Mouse (Mus musculus): ENCODE results near the gene Taf6. TPM values are rescaled to one million over a fixed set of nuclear protein-coding genes. Genes with fewer than 3 reads are reported as not detected.

Taf6 gene
- total and polyA plus RNA-seq, 3 experiments: 60.2 to 61.5 (median 60.9) TPM

DNA sequence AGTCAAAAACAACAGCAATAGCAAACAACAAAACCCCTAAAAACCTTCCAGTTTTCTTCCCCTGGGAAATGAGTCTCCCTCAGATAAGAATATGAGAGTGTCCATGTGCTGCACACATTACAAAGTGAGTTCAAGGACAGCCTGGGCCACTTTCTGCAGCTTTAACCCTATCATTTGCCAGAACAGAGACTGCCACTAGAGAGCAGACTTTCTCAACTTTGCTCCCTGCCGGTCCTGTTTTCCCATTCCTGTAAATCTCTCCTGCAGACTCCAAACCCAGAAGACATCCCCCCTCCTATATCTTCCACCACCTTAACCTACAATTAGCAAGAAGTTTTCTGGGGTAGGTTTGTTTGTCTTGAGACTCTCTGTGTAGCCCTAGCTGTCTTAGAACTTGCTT lies 12.3 kb upstream of the Taf6 start:
- no peak overlapping the region for H3K27ac ChIP-seq (ENCODE audit: insufficient read depth, low read depth)
- H3K4me3 ChIP-seq (replicated peaks in 1 of 3; ENCODE audit: low read depth in 2 of 3, low read length in 2 of 3, poor library complexity in 1 of 3): no peak overlapping the region
- dilution Hi-C loops (cut with MboI; ENCODE audit: extremely low pct_ligation_motif_present, extremely low pct_unique_long_range_greater_than_20kb, low sequenced_read_pairs): no loop called here
- H3K4me1 ChIP-seq (ENCODE audit: control insufficient read depth in 1 of 2, insufficient read depth in 2 of 2): no peaks in the 10 kb centered on the region
- H3K79me2 ChIP-seq (replicated peaks; ENCODE audit: control insufficient read depth, extremely low read depth, insufficient read depth, poor library complexity, severe bottlenecking): no peaks in the 10 kb centered on the region
- H3K9ac ChIP-seq (ENCODE audit: insufficient read depth, low read depth): no peak overlapping the region
- DNase-seq (ENCODE audit: extremely low read depth): no peak
- TF ChIP-seq HCFC1 (IDR thresholded peaks at IDR 0.05; ENCODE audit: low read depth, low read length) (no peak), CTCF (conservative IDR thresholded peaks at IDR 0.05 in 1 of 2, IDR thresholded peaks at IDR 0.05 in 1 of 2; ENCODE audit: low read depth in 2 of 2, low read length in 2 of 2) (peak; percentile 15 to 72; a peak in 2 of 4 replicates), UBTF (IDR thresholded peaks at IDR 0.05; ENCODE audit: low read depth, low read length) (no peak), MAZ (IDR thresholded peaks at IDR 0.05; ENCODE audit: low read depth, low read length) (no peak), RAD21 (IDR thresholded peaks at IDR 0.05; ENCODE audit: low read depth, low read length) (peak; percentile 62), SMC3 (IDR thresholded peaks at IDR 0.05; ENCODE audit: low read depth, low read length) (peak; percentile 54), MAX (IDR thresholded peaks at IDR 0.05; ENCODE audit: low read length) (no peak), KAT2A (IDR thresholded peaks at IDR 0.05; ENCODE audit: insufficient replicate concordance, low read length) (no peak), BHLHE40 (IDR thresholded peaks at IDR 0.05; ENCODE audit: low read depth, low read length) (no peak), ZMIZ1 (IDR thresholded peaks at IDR 0.05; ENCODE audit: low read depth, low read length) (no peak)
- H3K36me3 ChIP-seq (replicated peaks in 1 of 2; ENCODE audit: control insufficient read depth in 1 of 2, insufficient read depth in 1 of 2, low read length in 1 of 2): peaks cover 0 to 6% of the 10 kb centered on the region in 2 experiments
- H3K4me2 ChIP-seq (ENCODE audit: insufficient read depth, low read depth, poor library complexity, severe bottlenecking): no peak overlapping the region
- in situ Hi-C loops (cut with MboI; ENCODE audit: low pct_ligation_motif_present, low pct_unique_long_range_greater_than_20kb, low sequenced_read_pairs): no loop called here
- H3K9me3 ChIP-seq (replicated peaks; ENCODE audit: low read length): no peaks in the 10 kb centered on the region
- no peaks in the 10 kb centered on the region for H3K27me3 ChIP-seq (replicated peaks)

DNA sequence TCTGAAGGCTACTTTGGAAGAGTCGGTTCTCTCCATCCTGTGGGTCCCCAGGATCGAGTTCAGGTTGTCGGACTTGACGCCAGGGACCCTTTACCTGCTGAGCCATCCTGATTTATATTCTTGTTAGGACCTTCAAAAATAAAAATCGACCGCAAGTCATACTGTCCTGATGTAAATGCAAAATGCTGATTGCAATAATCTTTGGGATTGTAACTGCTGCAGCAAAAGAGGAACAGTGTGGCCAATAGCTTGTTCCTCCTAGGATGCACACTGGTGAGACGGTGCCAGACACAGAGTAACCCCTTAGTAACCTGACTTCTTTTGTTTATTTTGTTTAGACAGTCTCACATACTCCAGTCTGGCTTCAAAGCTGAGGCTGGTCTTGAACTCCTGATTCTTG lies 8.2 kb upstream of the Taf6 start:
- Histone ChIP-seq H3K79me2 (replicated peaks; ENCODE audit: control insufficient read depth, extremely low read depth, insufficient read depth, poor library complexity, severe bottlenecking) (no peaks in the 10 kb centered on the region), H3K4me1 (ENCODE audit: control insufficient read depth in 1 of 2, insufficient read depth in 2 of 2) (no peaks in the 10 kb centered on the region), H3K36me3 (replicated peaks in 1 of 2; ENCODE audit: control insufficient read depth in 1 of 2, insufficient read depth in 1 of 2, low read length in 1 of 2) (peaks cover 16 to 45% of the 10 kb centered on the region in 2 experiments), H3K4me2 (ENCODE audit: insufficient read depth, low read depth, poor library complexity, severe bottlenecking) (no peak overlapping the region), H3K27me3 (replicated peaks) (no peaks in the 10 kb centered on the region), H3K9ac (ENCODE audit: insufficient read depth, low read depth) (no peak overlapping the region), H3K27ac (ENCODE audit: insufficient read depth, low read depth) (no peak overlapping the region), H3K4me3 (replicated peaks in 1 of 3; ENCODE audit: low read depth in 2 of 3, low read length in 2 of 3, poor library complexity in 1 of 3) (no peak overlapping the region), H3K9me3 (replicated peaks; ENCODE audit: low read length) (peaks cover 3% of the 10 kb centered on the region)
- DNase-seq (ENCODE audit: extremely low read depth): no peak
- TF ChIP-seq UBTF (IDR thresholded peaks at IDR 0.05; ENCODE audit: low read depth, low read length) (no peak), GABPA (IDR thresholded peaks at IDR 0.05; ENCODE audit: insufficient replicate concordance, low read depth, low read length) (no peak), BHLHE40 (IDR thresholded peaks at IDR 0.05; ENCODE audit: low read depth, low read length) (no peak), MAFK (IDR thresholded peaks at IDR 0.05; ENCODE audit: insufficient replicate concordance, low read length) (no peak), MXI1 (IDR thresholded peaks at IDR 0.05; ENCODE audit: low read depth, low read length) (no peak), TBP (conservative IDR thresholded peaks at IDR 0.05; ENCODE audit: low read depth, low read length) (no peak), ZMIZ1 (IDR thresholded peaks at IDR 0.05; ENCODE audit: low read depth, low read length) (no peak), MYC (IDR thresholded peaks at IDR 0.05; ENCODE audit: low read depth, low read length) (no peak), NRF1 (IDR thresholded peaks at IDR 0.05; ENCODE audit: low read depth, low read length) (no peak), ZKSCAN1 (IDR thresholded peaks at IDR 0.05; ENCODE audit: borderline replicate concordance, low read depth, low read length) (no peak), TCF12 (IDR thresholded peaks at IDR 0.05; ENCODE audit: low read depth, low read length) (no peak), USF2 (conservative IDR thresholded peaks at IDR 0.05; ENCODE audit: low read depth, low read length) (no peak), IRF4 (IDR thresholded peaks at IDR 0.05; ENCODE audit: low read depth, low read length) (no peak), KAT2A (IDR thresholded peaks at IDR 0.05; ENCODE audit: insufficient replicate concordance, low read length) (no peak), CTCF (conservative IDR thresholded peaks at IDR 0.05 in 1 of 2, IDR thresholded peaks at IDR 0.05 in 1 of 2; ENCODE audit: low read depth in 2 of 2, low read length in 2 of 2) (no peak), MEF2A (IDR thresholded peaks at IDR 0.05; ENCODE audit: borderline replicate concordance, low read depth, low read length) (no peak), EP300 (IDR thresholded peaks at IDR 0.05; ENCODE audit: low read length) (no peak)
- in situ Hi-C loops (cut with MboI; ENCODE audit: low pct_ligation_motif_present, low pct_unique_long_range_greater_than_20kb, low sequenced_read_pairs): no loop called here
- dilution Hi-C loops (cut with MboI; ENCODE audit: extremely low pct_ligation_motif_present, extremely low pct_unique_long_range_greater_than_20kb, low sequenced_read_pairs): no loop called here
